Mouse (Mus musculus) spleen, adult 2 months (tissue): ENCODE results near the gene Tomm22.

Experiments
- CTCF ChIP-seq: fragments of 200-500 bp; IDR thresholded peaks from 2 replicates; pipeline ENCODE4 v1.5.1; 2011; ENCODE audit warnings: mild to moderate bottlenecking, inconsistent platforms; ENCODE audit not compliant: insufficient read depth, insufficient read length, insufficient replicate concordance; ENCODE audit errors: extremely low read depth
- POLR2A ChIP-seq: fragments of 200-500 bp; IDR thresholded peaks from 2 replicates; pipeline ENCODE4 v1.6.1; 2011; ENCODE audit warnings: low read depth, low read length, inconsistent platforms

DNA sequence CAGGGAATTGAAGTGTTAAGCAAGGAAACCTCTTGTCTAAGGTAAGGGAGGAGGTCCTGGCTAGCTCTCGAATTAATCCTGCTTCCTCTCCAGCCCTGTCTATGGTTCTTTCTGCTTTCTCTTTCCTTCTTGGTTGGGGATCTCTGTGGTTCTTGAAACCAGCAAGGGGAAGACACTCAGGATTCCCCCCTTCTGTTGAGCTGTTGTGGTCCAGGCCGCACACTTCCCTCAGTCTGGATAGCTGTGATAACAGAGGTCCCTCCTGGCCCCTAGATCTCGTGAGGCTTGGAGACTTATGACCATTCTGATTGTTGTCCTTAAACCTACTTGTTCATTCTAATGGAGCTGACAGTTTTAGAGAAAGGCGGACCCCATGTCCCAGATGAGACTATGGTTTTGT is 23.9 kb downstream of the Tomm22 start:
- TF ChIP-seq CTCF (no peak), POLR2A (no peak)
